Mouse (Mus musculus) adrenal gland, adult 10 weeks (tissue): ENCODE measurements around the gene Serpina1c. TPM values are rescaled to one million over a fixed set of nuclear protein-coding genes. Genes with fewer than 3 reads are reported as not detected.

Source experiments
- polyA plus RNA-seq: library from polyadenylated mRNA; stranded (reverse); fragments of 350-450 nt; fragmentation: Illumina TruSeq; extraction: RNeasy Lipid Tissue Mini Kit (QIAGEN cat#74804); gene quantifications from one replicate; pipeline ENCODE4 v1.2.3, GENCODE M21; 2014; ENCODE audit warnings: low read depth, low replicate concordance

The Serpina1c gene
- not detected for polyA plus RNA-seq

GRCm38 (mm10) chr12:103904837-103905340, at the start of gene Serpina1c:
Gene Serpina1c (minus strand): TSS chr12:103904887.

DNA sequence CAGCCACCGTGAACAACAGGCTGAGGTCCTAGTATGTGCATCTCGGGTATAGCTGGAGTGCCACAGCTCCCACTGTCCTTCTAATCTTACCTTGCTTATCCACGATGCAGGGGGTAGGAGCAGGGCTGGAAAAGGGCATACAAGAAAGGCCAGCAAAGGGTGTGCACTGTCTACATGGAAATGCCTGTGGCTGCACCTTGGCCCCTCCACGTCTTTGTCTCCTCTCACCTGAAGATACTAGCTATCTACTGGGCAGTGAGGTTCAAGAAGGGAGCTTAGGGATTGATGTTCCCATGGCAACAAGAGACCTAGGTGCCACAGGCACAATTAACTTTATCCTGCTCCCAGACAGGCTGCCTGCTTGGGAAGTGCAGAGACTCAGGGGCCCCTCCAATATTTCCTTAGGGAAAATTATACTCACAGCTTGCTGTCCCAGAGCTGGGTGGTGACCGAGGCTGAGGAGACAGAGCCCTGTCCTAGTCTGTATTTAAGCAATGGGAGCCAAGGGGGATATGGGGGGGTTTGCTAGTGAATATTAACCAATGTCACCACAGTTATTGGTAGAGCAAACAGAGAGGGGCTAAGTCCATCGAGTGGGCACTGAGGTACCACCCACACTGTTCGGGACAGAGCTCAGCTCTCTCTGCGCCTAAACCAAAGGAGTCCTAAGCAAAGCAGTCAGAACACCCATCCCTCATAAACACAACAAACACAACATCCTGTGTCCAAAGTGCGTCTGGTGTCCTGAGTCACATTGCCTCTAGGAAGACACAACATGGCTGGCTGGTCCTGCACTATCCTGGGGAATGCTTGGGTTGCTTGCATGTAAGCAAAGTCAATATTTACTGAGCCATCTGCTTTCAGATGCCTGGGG, 41.3 kb downstream of the Serpina1c start, which contains the start of gene Serpina1a:
Gene Serpina1a (minus strand): TSS at position 462 of the 874 bp plus-strand sequence.

Other genes with a start within 250 kb of the Serpina1c start
- 0.76 TPM for gene Serpina6, start 247.7 kb downstream of the Serpina1c start, polyA plus RNA-seq
- not detected for gene Serpina16, start 228.7 kb downstream of the Serpina1c start, polyA plus RNA-seq
- not detected for gene Serpina1f, start 209.4 kb downstream of the Serpina1c start, polyA plus RNA-seq
- gene Serpina1d, start 131.3 kb downstream of the Serpina1c start, polyA plus RNA-seq = 0.52 TPM
- gene Serpina1b, start 74.5 kb downstream of the Serpina1c start, polyA plus RNA-seq = not detected
- not detected for gene Serpina1a, start 41.3 kb downstream of the Serpina1c start, polyA plus RNA-seq
- gene Serpina1e, start 54.1 kb upstream of the Serpina1c start, polyA plus RNA-seq = not detected
- gene Serpina11, start 85.1 kb upstream of the Serpina1c start, polyA plus RNA-seq = not detected
- not detected for gene Serpina9, start 108.9 kb upstream of the Serpina1c start, polyA plus RNA-seq
- gene Serpina12, start 139.6 kb upstream of the Serpina1c start, polyA plus RNA-seq = not detected
- 0.52 TPM for gene Serpina5, start 196.2 kb upstream of the Serpina1c start, polyA plus RNA-seq
- not detected for gene Serpina3a, start 207.8 kb upstream of the Serpina1c start, polyA plus RNA-seq
- gene Serpina3b, start 223.1 kb upstream of the Serpina1c start, polyA plus RNA-seq = 0.58 TPM
- gene Serpina3c, start 249.0 kb upstream of the Serpina1c start, polyA plus RNA-seq = 9.7 TPM